Mouse (Mus musculus) adrenal gland, postnatal 4 days (tissue): Measurements from ENCODE around the gene Ralgapb. TPM values are rescaled to one million over a fixed set of nuclear protein-coding genes. Genes with fewer than 3 reads are reported as not detected.

ENCODE experiments used
- DNase-seq, 2 experiments: peaks; one replicate each; pipeline ENCODE4 v3.0.0; 2021 to 2022; ENCODE audit warnings: low spot score in 2 of 2, mixed read lengths in 2 of 2
- long read RNA-seq, 2 experiments: library from polyadenylated mRNA; stranded (forward); transcript quantifications; one replicate each; pipeline ENCODE4 v2.0.0; 2021
- total RNA-seq, 2 experiments: library from RNA; stranded (reverse); gene quantifications; 2 replicates each; pipeline ENCODE4 v1.2.3; 2021

Ralgapb gene
- 10 to 100 TPM; 37.3 to 48.5 TPM for total RNA-seq
- long read RNA-seq, experiment 1, partial matches to known transcripts = 1 of 3 reads
- long read RNA-seq, experiment 1, other reads (novel, unspliced or antisense) = 2 of 3 reads
- long read RNA-seq, experiment 2, partial matches to known transcripts = 3 of 4 reads
- long read RNA-seq, experiment 2, other reads (novel, unspliced or antisense) = 1 of 4 reads

DNA sequence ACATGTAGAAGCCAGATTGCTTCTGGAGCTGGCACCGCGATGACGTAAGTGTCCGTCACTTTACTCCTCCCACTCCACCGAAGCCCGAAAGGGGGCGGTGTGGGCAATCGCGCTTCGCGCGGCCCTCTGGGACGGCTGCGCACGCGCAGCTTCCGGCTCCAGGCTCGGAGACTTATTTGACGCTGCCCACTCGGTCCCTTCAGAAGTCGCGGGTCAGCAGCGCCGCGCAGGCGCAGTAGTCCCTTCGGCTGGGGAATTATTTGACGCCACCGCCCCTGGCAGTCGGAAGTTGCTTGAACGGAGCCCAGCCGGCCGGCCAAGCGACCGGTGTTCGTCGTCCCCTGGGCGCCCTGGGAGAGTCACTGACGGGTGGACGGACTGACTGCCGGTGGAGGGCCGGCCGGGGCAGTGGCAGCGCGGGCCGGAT lies at the start of gene Ralgapb:
Gene Ralgapb, plus strand, starts transcription at position 254 of the 427 bp plus-strand sequence.
- peak; percentile 97 to 98 for DNase-seq

DNA sequence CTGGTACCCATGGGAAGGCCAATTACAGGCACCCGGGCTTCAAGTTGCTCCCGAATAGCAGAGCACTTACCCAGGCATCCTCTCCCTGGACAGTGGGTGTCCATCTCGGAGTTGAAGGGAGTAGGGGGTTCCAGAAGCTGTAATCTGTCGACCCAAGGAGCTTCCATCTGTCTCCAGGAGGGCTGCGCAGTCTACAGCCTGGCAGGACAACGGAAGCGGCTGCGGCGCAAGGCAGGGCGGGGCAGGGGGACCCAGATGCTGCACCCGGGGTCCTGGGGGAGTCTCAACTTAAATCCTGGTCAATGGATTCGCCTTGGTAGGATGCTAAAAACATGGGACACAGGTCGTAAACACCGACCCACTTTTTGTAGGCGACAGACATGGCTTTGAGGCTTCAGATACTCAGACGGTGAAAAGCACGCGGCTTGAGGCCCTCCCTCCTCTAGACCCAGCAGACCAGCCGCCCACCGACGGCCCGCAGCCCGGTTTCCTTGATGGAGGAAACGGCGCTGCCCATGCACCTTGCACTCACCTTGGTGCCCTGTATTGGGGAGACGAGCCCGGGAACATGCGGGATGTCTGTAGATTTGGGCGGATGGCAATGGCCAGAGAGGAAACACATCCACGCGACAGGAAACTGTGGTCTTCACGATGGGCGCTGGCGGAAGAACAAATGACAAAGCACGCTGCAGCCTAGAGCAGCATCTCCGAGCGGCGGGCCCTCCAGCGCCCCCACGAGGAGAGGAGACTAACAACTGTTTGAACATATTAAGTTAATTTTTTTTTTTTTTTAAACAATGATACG lies 48.6 kb upstream of the Ralgapb start:
- DNase-seq = peak; percentile 58 to 75

DNA sequence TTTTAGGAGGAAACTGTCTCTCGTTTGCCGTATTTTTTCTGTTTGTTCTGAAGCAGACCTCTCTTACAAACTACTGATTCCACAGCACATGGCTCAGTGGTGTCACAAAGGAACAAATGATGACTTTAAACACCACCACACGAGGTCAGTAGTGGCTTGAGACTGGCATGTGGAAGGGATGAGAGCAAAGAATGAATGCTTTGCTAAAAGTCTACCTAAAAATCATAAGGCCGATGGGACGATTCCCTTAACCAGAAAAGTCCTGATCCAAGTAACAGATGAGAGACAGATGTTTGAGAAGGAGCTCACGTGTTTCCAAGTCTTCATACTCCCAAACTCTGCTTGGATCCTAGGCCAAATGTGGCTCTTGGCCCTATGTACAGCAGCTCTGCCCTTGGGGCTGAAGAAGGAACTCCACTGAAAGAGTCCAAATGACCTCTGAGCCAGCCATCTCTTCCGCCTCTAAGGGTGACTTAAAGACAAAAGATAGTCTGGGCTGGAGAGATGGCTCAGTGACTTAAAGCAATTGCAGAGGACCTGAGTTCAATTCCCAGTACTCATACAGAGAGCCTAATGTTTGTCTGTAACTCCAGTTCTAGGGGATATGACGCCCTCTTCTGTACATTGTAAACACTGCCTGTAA lies 47.8 kb upstream of the Ralgapb start:
- no peak for DNase-seq

DNA sequence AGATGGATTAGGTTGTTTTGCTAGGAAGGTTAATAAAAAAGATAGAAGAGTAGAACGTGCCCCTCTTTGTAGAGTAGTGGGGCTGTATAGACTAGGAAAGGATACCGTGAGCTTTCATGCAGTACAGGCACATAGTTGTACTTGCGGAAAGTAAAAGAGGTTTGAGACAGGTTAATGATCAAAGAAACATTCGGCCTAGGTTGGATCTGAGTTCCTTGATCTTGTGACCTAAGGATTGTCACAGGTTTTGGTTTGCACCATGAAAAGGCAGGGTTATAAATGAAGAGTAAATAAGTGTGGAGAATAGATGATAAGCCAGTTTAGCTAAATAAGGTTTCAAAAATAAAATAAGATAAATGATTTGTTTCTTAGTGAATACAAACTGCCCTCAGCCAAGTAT lies 45.5 kb upstream of the Ralgapb start:
- DNase-seq = no peak

DNA sequence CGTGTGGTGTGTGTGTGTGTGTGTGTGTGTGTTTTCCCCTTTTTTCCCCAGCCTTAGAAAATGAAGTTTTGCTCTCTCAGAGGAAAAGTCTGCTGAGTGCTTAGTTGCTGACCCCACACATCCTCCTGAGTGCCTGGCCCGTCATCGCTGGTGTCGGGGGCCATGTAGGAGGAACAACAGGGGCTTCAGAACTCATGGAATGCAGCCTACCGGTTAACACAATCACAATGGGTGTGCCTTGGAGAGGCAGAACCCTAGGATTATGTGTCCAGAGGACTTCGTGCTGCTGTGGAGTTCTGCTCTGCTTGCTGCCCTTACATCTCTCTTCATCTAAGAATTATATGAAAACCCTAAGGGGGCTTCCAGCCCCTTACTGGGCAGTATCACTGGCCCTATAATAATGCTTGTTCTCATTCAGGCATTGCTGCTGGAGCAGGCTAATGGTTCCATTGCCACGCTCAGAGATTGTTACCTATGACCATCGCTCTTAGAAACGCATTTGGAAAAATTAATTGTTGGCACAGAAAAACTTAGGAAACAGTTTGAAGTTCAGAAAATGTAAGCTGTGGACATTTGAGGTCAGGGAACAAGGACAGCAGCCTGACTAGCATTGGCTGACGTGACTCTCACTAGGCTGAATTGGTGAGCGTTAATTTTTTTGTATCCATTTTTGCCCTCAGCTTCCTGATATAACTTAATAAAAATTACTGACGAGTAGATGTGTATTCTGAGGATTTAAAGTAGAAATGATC lies 44.4 kb upstream of the Ralgapb start:
- DNase-seq = no peak

DNA sequence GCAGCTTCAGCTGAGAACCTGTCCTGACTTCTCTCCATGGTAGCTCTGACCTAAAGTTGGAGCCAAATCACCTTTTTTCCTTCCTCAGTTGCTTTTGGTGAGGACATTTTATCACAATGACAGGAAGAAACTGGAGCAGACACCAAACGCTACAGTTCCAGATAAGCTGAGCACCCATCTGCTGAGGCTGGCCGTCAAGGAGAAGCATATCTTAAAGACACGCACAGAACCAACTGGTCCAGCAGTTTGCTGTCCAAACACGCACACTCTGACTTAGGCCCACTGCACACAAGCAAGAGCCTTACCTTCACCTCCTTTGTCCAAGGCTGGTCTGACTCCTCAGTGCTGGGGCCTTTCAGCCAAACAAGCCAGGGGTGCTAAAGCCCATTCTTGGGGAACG lies 42.0 kb upstream of the Ralgapb start:
- DNase-seq = no peak

DNA sequence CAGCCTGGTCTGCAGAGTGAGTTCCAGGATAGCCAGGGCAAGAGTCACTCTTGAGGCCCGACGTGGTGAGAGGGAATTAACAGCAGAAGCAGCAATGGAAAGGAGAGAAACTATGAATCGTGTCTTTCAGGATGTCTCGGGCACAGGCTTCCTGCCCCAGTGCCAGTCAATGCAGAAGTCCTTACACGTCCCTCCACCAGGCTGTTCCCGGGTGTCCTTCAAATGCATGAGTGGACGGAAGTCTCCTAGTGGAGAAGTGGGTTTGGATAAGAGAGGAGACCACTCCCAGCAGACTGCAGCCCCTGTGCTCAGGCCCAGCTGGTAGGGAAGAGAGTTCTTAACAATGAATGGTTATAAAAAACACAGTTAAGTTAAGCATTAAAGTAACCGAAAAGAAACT lies 41.3 kb upstream of the Ralgapb start:
- DNase-seq = no peak

DNA sequence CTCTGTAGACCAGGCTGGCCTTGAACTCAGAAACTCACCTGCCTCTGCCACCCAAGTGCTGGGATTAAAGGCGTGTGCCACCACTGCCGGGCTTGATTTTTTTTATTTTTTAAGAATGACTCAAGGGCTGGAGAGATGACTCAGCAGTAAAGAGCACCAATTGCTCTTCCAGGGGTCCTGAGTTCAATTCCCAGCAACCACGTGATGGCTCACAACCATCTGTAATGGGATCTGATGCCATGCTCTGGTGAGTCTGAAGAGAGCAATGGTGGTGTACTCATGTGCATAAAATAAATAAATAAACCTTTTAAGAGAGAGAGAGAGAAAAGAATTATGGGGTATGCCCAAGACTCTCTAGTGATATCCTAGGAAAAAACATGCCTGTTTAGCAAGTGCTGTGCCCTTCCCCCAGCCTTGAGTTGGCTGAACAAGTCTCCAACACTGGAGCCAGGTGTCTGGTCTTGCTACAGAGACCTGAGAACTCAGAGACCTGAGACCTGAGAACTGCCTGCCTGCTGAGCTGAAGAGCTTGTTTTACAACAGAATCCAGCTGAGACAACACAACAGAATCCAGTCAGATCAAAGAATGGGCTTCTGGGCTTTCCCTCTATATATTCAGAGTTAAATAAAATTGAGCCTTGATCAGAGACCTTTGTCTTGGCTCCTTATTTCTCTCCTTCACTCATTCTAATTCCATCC lies 40.0 kb upstream of the Ralgapb start:
- DNase-seq = no peak

DNA sequence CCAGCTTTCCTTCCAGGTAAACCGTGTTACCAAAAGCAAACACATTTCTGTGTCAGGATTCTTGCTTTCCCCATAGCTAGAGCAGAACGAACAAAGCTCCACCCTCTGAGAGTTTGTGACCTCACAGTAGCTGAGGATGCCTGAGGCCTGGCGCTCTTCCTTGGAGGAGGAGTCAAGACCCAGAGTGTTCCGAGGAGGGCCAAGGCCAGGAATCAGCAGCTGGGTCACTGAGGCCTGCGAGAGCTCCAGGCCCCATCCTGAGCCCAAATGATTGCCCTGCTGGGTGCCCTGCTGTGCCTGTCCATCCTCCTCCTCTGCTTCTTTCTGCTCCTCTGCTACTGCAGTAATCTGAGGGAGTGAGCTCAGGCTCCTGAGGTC lies 39.5 kb upstream of the Ralgapb start:
- no peak for DNase-seq

DNA sequence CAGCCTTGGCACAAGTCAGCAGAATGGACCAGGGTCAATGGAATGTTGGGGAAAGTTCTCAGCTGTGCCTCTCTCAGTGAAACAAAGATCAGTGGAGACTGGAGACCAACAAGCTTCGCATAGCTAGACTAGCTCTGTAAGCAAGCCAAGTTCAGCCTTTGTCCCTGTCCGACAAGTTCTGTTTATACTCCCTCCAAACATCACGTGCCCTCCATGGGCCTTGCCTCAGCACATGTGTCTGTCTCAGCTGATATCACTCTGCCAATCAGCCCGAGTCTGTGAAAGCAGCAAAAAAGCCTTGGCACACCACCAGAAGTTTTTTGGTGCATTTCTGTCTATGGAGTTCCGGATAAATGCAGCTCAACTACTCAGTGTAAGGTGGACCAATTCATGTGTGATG lies 36.6 kb upstream of the Ralgapb start:
- DNase-seq = no peak

DNA sequence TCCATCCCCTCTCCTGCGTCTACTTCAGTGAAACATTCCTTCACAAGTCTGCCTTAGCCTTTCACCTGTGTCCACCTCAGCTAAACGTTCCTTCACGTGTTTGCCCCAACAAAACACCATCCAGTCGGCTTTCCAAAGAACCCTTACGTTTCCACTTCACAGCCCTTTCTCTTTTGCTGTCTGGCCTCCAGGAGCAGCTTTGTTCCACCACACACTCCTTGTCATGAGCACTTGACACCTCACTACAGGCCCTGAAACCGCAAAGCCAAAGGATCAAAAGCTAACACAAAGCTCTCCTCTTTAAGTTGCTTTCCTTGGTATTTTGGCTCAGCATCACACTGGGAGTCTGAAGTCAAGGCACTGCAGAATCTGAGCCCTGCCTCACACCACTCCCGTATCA lies 36.1 kb upstream of the Ralgapb start:
- DNase-seq = no peak

DNA sequence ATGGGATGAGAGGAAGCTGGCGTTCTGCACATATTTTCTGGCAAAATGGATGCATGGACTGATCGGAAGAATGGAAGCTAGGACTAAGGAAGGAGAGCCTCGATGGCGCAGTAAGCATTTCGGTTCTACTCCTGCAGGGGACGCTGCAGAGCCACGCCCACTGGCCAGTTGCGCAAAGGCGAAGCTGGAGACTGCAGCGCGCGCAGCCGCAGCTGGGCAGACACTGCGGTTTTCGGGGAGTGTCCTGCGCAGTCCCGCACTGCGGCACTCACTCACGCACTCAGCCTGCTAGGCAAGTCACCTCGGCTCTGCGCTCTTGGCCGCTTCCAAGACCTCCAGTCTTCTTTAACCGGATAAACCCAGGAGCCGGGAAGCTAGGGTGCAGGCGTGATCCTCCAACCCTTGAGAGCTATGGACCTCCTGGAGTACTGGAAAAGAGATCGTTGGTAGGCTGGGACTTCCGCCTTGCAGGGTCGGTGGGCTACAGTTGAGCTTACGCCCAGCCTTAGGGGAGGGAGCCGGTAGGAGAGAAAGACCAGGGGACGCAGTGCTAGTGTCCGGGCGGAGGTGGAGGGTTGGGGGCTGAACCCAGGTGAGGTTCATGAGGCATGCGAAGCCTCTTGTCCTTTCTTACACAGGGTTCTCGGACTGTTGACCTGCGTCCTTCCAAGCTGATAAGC lies 34.1 kb upstream of the Ralgapb start, which contains the start of gene Snhg11:
Gene Snhg11, plus strand, starts transcription at position 196 of the 680 bp plus-strand sequence.
- no peak for DNase-seq

DNA sequence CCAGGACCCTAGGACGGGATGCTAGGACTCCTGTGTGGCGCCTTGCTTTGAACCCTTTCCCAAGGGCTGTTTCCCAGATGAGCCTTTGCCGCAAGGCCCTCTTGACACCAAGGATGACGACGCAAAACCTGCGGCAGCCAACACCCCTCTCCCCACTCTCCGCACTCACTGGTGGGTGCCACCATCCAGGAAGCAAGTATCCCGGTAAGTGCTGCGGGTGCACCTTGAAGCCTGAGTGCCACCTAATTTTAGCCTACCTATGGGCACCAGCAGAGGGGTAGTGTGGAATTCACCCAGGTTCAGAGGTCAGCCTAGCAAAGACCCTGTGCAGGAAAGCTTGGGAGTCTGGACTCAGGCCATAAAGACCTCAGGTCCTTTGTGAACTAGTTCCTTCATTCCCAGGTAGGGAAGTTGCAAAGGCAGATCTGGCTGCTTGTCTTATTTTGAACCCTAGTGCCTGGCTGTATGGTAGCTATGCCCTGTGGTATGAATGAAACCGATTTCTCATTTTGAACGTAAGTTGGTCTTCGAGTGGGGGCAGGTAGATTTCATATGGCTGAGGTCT lies 33.4 kb upstream of the Ralgapb start:
- no peak for DNase-seq

DNA sequence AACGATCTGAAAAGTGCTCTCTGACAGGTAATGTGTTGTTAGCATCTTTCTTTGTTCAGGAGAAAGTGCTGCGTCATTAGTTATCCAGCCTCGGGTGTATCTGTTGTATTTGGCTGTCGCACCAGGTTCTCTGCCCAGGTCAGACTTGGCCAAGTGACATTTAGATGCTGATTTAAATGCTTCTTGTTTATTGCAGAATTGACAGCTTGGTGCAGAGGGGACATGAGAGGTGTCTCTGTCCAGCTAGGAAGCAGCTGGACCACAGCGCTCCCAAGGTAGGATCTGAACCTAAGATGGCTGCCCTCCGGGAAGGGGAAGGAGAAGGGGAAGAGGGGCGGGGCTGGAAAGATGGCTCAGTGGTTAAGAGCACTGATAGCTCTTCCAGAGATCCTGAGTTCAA lies 32.9 kb upstream of the Ralgapb start:
- DNase-seq = no peak

DNA sequence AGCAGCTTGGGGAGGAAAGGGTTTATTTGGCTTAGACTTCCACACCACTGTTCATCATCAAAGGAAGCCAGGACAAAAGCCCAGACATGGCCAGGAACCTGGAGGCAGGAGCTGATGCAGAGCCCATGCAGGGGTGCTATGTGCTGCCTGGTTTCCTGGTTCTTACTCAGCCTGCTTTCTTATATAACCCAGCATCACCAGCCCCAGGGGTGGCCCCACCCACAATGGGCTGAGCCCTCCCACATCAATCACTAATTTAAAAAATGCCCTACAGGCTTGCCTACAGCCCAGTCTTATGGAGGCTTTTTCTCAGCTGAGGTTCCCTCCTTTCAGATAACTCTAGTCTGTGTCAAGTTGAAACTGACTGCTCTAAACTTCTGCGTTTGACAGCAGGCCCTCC lies 31.8 kb upstream of the Ralgapb start:
- DNase-seq = no peak

DNA sequence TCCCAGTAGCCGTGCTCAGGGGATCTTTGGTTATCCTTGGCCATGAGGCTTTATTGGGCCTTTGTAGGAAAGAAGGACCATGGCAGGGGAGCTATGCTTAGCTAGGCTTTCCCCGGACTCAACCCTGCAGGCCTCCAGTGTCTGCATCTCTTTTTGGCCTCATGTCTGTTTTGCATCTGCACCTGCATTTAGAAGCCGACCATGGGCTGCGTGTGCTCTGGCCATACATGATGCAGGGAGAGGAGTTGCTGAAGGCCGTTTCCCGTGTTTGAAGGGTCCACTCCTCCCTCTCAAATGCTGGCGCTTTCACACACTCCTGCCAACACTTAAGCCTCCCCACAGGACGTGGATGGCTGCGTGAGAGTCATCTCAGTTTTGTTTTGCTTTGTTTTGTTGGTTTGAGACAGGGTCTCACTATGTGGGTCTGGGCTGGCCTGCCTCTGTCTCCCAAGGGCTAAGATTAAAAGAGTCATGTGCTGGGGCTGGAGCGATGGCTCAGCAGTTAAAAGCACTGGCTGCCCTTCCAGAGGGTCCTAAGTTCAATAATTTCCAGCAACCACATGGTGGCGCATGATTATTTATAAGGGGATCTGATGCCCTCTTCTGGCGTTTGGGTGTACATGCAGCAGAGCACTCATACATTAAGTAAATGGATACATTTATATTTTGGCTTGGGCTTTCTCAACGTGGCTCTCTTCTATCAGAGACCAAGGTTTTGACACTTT lies 30.1 kb upstream of the Ralgapb start:
- DNase-seq = no peak

DNA sequence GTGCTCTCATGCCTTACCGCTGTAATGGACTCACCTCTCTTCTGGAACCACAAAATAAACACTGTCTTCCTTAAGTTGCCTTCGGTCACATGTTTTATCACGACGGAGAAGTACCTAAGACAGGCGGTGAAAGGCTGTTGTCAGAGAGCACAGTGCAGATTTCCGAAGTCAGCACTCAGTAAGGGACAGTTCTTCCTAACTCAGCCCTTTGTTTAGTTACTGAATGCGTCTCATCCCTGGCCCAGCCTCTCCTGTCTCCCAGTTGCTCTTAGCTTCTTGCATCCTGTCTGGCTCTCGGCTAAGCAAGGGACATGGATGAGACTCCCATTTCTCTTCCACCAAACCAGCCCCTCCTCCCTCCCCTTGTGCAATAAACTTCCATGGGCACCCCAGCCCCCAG lies 23.6 kb upstream of the Ralgapb start:
- DNase-seq = no peak

DNA sequence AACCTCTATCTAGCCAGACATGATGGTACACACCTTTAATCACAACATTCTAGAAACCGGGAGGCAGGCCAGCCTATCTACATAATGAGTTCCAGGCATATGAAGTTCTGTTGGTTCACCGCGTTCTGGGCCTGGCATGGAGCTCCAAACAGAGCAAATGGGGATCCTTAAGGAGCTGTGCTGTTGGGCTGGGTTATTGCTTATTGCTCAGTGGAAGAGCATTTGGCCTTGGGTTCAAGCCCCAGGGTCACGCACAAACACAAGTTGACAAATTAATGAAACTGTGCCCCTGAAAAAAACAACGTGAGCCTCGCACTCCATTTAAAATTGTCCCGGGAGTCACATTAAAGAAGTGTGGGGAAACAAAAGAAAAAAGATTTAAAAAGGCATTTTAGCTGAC lies 20.2 kb upstream of the Ralgapb start:
- no peak for DNase-seq

DNA sequence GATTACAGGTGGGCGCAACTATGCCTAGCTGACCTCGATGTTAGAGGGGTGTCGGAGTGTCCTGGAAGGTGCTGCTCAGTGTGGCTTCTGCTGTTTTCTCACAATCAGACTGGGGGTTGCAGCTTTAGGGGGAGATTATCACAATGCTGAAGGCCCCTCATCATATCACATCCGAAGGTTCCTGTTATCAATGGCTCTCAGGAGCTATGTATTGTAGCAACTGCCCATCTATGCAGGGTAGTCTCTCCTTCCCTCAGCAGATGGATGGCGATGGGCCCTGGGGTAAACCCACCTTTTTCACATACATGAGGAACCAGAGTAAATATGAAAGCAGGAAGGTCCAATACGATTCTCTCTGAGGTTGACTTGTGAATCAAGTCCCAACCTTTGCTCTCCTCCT lies 13.3 kb upstream of the Ralgapb start:
- no peak for DNase-seq
